Comparison of ENCODE assay signal across 14 mouse cellular contexts in the genomic region with DNA sequence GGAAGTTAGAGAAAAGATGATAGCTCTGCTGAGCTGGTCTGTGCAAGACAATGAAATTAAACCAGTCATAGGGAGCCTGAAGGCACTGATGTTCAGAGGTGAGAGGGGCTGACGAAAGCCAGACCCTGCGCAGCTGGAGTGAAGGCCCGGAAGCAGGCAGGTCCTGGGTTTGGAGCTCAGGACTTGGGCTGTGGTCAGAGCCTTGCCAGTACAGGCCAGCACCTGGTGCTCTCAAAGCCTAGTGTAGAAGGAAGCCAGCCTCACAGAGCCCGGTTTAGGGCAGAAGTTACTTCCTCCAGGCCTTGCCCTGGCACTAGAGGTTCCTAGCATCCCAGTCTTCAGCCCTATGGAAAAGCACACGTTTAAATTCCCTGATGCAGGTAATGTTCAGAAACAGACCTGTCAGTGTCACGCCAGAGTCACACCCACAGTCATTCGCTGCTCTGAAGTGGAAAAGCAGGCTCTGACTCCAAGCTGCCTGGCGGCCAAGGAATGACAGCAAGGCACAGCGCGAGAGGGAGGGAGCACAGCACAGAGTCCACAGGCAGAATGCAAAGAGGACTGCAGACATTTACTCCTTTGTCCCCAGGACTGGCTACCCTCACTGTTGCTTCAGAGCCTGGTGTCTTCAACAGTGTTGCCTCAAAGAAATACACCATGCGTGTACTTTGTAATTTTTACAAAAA. TPM values are rescaled to one million over a fixed set of nuclear protein-coding genes. Genes with fewer than 3 reads are reported as not detected.
DNase-seq lines count a peak whose midpoint lies in the region; ATAC-seq and TF ChIP-seq lines count a peak whose summit lies in the region.
"Had no signal": no experiment of that assay in that cellular context is flagged by ENCODE, and none has a peak within 500 bp of the region (broad histone marks: within the 10 kb centered on the region; RNA-seq: fewer than 3 reads in every experiment).

No protein-coding gene starts in this region.

- H3K4me2 ChIP-seq in kidney, embryonic 15.5 days = no peak overlapping the region
- H3K4me2 ChIP-seq in limb, embryonic 12.5 days = no peak overlapping the region
- H3K4me2 ChIP-seq: neural tube, embryonic 12.5 days had no signal

- no peak overlapping the region for H3K4me3 ChIP-seq in kidney, embryonic 15.5 days (replicated peaks)
- H3K4me3 ChIP-seq in bone marrow, adult 2 months (replicated peaks; ENCODE audit: control insufficient read depth, low read depth, low read length) = no peak overlapping the region
- no peak overlapping the region for H3K4me3 ChIP-seq in limb, embryonic 12.5 days (replicated peaks)
- H3K4me3 ChIP-seq: erythroblast, embryonic 14.5 days; megakaryocyte, embryonic 14.5 days; neural tube, embryonic 12.5 days had no signal

- no peaks in the 10 kb centered on the region for H3K9me3 ChIP-seq in kidney, embryonic 15.5 days (replicated peaks)
- H3K9me3 ChIP-seq in limb, embryonic 12.5 days = peaks cover 7% of the 10 kb centered on the region; the same call in 1 of the 2 replicates
- H3K9me3 ChIP-seq: G1E; megakaryocyte, embryonic 14.5 days; neural tube, embryonic 12.5 days had no signal

- no peak overlapping the region for H3K9ac ChIP-seq in kidney, embryonic 15.5 days
- H3K9ac ChIP-seq in limb, embryonic 12.5 days (replicated peaks) = 0 out of 2 replicates have a peak overlapping the region, but pooled peaks have one; percentile 8
- H3K9ac ChIP-seq: neural tube, embryonic 12.5 days had no signal

- no peak for TF ChIP-seq CTCF in bone marrow, adult 2 months (IDR thresholded peaks at IDR 0.05; ENCODE audit: control insufficient read depth, insufficient read depth, low read length)

- WGBS in kidney, embryonic 15.5 days = 51% methylated on average over 11 of the region's 11 CpGs
- 50% methylated on average over 11 of the region's 11 CpGs for WGBS in bone marrow, adult 2 months
- 25% methylated on average over 11 of the region's 11 CpGs for WGBS in limb, embryonic 12.5 days

- no peaks in the 10 kb centered on the region for H3K36me3 ChIP-seq in kidney, embryonic 15.5 days
- no peaks in the 10 kb centered on the region for H3K36me3 ChIP-seq in limb, embryonic 12.5 days
- H3K36me3 ChIP-seq: G1E; neural tube, embryonic 12.5 days had no signal

- H3K4me1 ChIP-seq in kidney, embryonic 15.5 days = peaks cover 34% of the 10 kb centered on the region
- H3K4me1 ChIP-seq in bone marrow, adult 2 months (ENCODE audit: control insufficient read depth, insufficient read depth, low read length) = peaks cover 16% of the 10 kb centered on the region
- peaks cover 44% of the 10 kb centered on the region for H3K4me1 ChIP-seq in limb, embryonic 12.5 days (replicated peaks)

- H3K27ac ChIP-seq in kidney, embryonic 15.5 days = peak overlapping the region; percentile 62
- peak overlapping the region; percentile 24 for H3K27ac ChIP-seq in bone marrow, adult 2 months (ENCODE audit: control insufficient read depth, insufficient read depth, low read depth, low read length, poor library complexity)
- peak overlapping the region; percentile 70 for H3K27ac ChIP-seq in limb, embryonic 12.5 days
- H3K27ac ChIP-seq: neural tube, embryonic 12.5 days had no signal

- TF ChIP-seq POLR2A in bone marrow, adult 2 months (IDR thresholded peaks at IDR 0.05; ENCODE audit: borderline replicate concordance, control insufficient read depth, low read depth, low read length) = no peak

- H3K27me3 ChIP-seq in kidney, embryonic 15.5 days = no peaks in the 10 kb centered on the region
- H3K27me3 ChIP-seq in limb, embryonic 12.5 days = no peaks in the 10 kb centered on the region
- H3K27me3 ChIP-seq: neural tube, embryonic 12.5 days had no signal

- ATAC-seq in kidney, embryonic 15.5 days (replicated peaks; ENCODE audit: low FRiP score) = no peak
- no peak for ATAC-seq in limb, embryonic 12.5 days (ENCODE audit: insufficient number of reproducible peaks, insufficient read depth, low FRiP score, low TSS enrichment, low read depth)
- ATAC-seq: hindbrain, embryonic 16.5 days had no signal

- DNase-seq in adrenal gland, adult (ENCODE audit: inconsistent age in 2 of 2, low spot score in 1 of 2) = peak; percentile 28 to 40
- DNase-seq in adrenal gland, postnatal 25 days = no peak
- DNase-seq in kidney, adult 9 months = no peak
- no peak for DNase-seq in left cerebral cortex, adult 18-20 months (ENCODE audit: low spot score in 2 of 2)
- DNase-seq in B cell, adult 2 months = no peak
- DNase-seq: kidney, postnatal 4 days had no signal

RNA-seq across cellular contexts. Expression of a gene that starts 48.1 kb away (rescaled TPM):
- total RNA-seq in adrenal gland, postnatal 25 days (2021) = 5.6 and 5.9 TPM in 2 replicates
- polyA plus RNA-seq in kidney, embryonic 15.5 days (2015; fragmentation: Nextera tagmentation; extraction: Ambion mirVana) = 41.7 and 46.5 TPM in 2 replicates
- polyA plus RNA-seq in bone marrow, adult 2 months (2011; ENCODE audit: insufficient read depth, insufficient read length, low replicate concordance, missing spikeins) = 23.6 and 30.9 TPM in 2 replicates
- 54.7 and 62.5 TPM in 2 replicates for polyA plus RNA-seq in limb, embryonic 12.5 days (2016; fragmentation: Nextera tagmentation; extraction: Ambion mirVana)
- 10 to 100 TPM; 12.4 to 15.4 TPM for total RNA-seq in left cerebral cortex, adult 18-20 months (2021)

Comparison
In these comparisons a context has a peak if more than half of its experiments do, and no peak if none do; other contexts are left out.
1. DNase-seq: peak in adrenal gland, adult (2 of 2); none in adrenal gland, postnatal 25 days (single experiment), kidney, adult 9 months (single experiment), left cerebral cortex, adult 18-20 months (0 of 2) and B cell, adult 2 months (0 of 2).
2. Peak in every context shown above with its lines, with median percentiles within 50 percentile points of each other: H3K27ac ChIP-seq.